Mouse (Mus musculus): Measurements from ENCODE around the gene Plxna4.

- TF ChIP-seq CTCF (conservative IDR thresholded peaks at IDR 0.05; ENCODE audit: low read length), result no peak
- TF ChIP-seq POU5F1 (IDR thresholded peaks at IDR 0.05; ENCODE audit: borderline replicate concordance, low read length), result no peak
Measured at GRCm38 (mm10) chr6:32122584-32123265, 465.3 kb downstream of the Plxna4 start.

Data from E14TG2a.4 (cell line).